ENCODE assay signal across 13 mouse cellular contexts in genomic region chr5:141000349-141000748, GRCm38 (mm10). TPM values are rescaled to one million over a fixed set of nuclear protein-coding genes. Genes with fewer than 3 reads are reported as not detected.
DNase-seq lines count a peak whose midpoint lies in the region; ATAC-seq and TF ChIP-seq lines count a peak whose summit lies in the region.
"Had no signal": no experiment of that assay in that cellular context is flagged by ENCODE, and none has a peak within 500 bp of the region (broad histone marks: within the 10 kb centered on the region; RNA-seq: fewer than 3 reads in every experiment).

Card11 (minus strand) TSS chr5:141000582.

- H3K4me1 ChIP-seq in megakaryocyte, embryonic 14.5 days, result peaks cover 10% of the 10 kb centered on the region
- H3K4me1 ChIP-seq in limb, embryonic 10.5 days, result peaks cover 12% of the 10 kb centered on the region
- no peaks in the 10 kb centered on the region for H3K4me1 ChIP-seq in stomach, postnatal 0 days (replicated peaks; ENCODE audit: control insufficient read depth, insufficient read depth)
- H3K4me1 ChIP-seq: forebrain, embryonic 15.5 days; limb, embryonic 13.5 days; stomach, embryonic 15.5 days had no signal

- WGBS in limb, embryonic 10.5 days, result 68% methylated on average over 10 of the region's 10 CpGs
- WGBS in stomach, postnatal 0 days, result 67% methylated on average over 10 of the region's 10 CpGs

- TF ChIP-seq EP300 in stomach, postnatal 0 days (optimal IDR thresholded peaks at IDR 0.05), result no peak

- DNase-seq in CD4-positive helper T cell, adult 2 months (ENCODE audit: low read depth, low spot score), result peak; percentile 81
- peak; percentile 68 for DNase-seq in splenic B cell, adult 2 months (ENCODE audit: low read depth, low spot score)
- no peak for DNase-seq in limb, embryonic 10.5 days (ENCODE audit: low spot score)
- no peak for DNase-seq in retina, embryonic 14.5 days (ENCODE audit: low spot score)
- no peak for DNase-seq in stomach, postnatal 0 days (ENCODE audit: low spot score)

- peaks cover 2% of the 10 kb centered on the region for H3K27me3 ChIP-seq in megakaryocyte, embryonic 14.5 days (replicated peaks)
- no peaks in the 10 kb centered on the region for H3K27me3 ChIP-seq in splenic B cell, adult 2 months (ENCODE audit: control insufficient read depth, insufficient read depth, low read length, poor library complexity, severe bottlenecking)
- no peaks in the 10 kb centered on the region for H3K27me3 ChIP-seq in limb, embryonic 10.5 days (ENCODE audit: low read depth, poor library complexity, severe bottlenecking)
- H3K27me3 ChIP-seq in stomach, postnatal 0 days (ENCODE audit: control insufficient read depth, insufficient read depth, low read length), result no peaks in the 10 kb centered on the region
- H3K27me3 ChIP-seq: forebrain, embryonic 15.5 days; limb, embryonic 13.5 days; stomach, embryonic 15.5 days had no signal

- peak; percentile 67 for ATAC-seq in activated CD4-positive, CD25-positive, alpha-beta regulatory T cell, adult 4 months
- no peak for ATAC-seq in stomach, postnatal 0 days (ENCODE audit: low FRiP score, low TSS enrichment)
- ATAC-seq: forebrain, embryonic 15.5 days had no signal

- H3K4me2 ChIP-seq in stomach, postnatal 0 days (replicated peaks; ENCODE audit: low read depth), result no peak within 1 kb of the TSS
- H3K4me2 ChIP-seq: forebrain, embryonic 15.5 days; hindbrain, embryonic 14.5 days; limb, embryonic 13.5 days; midbrain, embryonic 11.5 days; stomach, embryonic 15.5 days had no signal

- H3K36me3 ChIP-seq in megakaryocyte, embryonic 14.5 days (replicated peaks; ENCODE audit: low read length), result no peaks in the 10 kb centered on the region
- peaks cover 2% of the 10 kb centered on the region; the same call in 1 of the 2 replicates for H3K36me3 ChIP-seq in splenic B cell, adult 2 months (ENCODE audit: control insufficient read depth, insufficient read depth, low read length, poor library complexity, severe bottlenecking)
- no peaks in the 10 kb centered on the region for H3K36me3 ChIP-seq in limb, embryonic 10.5 days
- no peaks in the 10 kb centered on the region for H3K36me3 ChIP-seq in stomach, postnatal 0 days (ENCODE audit: control insufficient read depth, insufficient read depth, low read length)
- H3K36me3 ChIP-seq: forebrain, embryonic 15.5 days; limb, embryonic 13.5 days; stomach, embryonic 15.5 days had no signal

- no peak within 1 kb of the TSS for H3K27ac ChIP-seq in limb, embryonic 10.5 days
- no peak within 1 kb of the TSS for H3K27ac ChIP-seq in stomach, postnatal 0 days (replicated peaks)
- H3K27ac ChIP-seq: forebrain, embryonic 15.5 days; heart, adult 2 months; hindbrain, embryonic 14.5 days; limb, embryonic 13.5 days; stomach, embryonic 15.5 days had no signal

- peaks cover 7% of the 10 kb centered on the region; the same call in 1 of the 2 replicates for H3K9me3 ChIP-seq in megakaryocyte, embryonic 14.5 days
- H3K9me3 ChIP-seq in limb, embryonic 10.5 days (replicated peaks), result no peaks in the 10 kb centered on the region
- H3K9me3 ChIP-seq in stomach, postnatal 0 days (ENCODE audit: control insufficient read depth, low read length), result no peaks in the 10 kb centered on the region
- H3K9me3 ChIP-seq: forebrain, embryonic 15.5 days; limb, embryonic 13.5 days; stomach, embryonic 15.5 days had no signal

- TF ChIP-seq CTCF in stomach, postnatal 0 days (IDR thresholded peaks at IDR 0.05; ENCODE audit: low read depth), result no peak

- peak within 1 kb of the TSS; percentile 63 for H3K4me3 ChIP-seq in megakaryocyte, embryonic 14.5 days (replicated peaks)
- H3K4me3 ChIP-seq in limb, embryonic 10.5 days, result no peak within 1 kb of the TSS
- no peak within 1 kb of the TSS for H3K4me3 ChIP-seq in stomach, postnatal 0 days (ENCODE audit: low read depth, low read length)
- H3K4me3 ChIP-seq: forebrain, embryonic 15.5 days; heart, adult 2 months; limb, embryonic 13.5 days; stomach, embryonic 15.5 days had no signal

- no peak within 1 kb of the TSS for H3K9ac ChIP-seq in stomach, postnatal 0 days (ENCODE audit: low read length)
- H3K9ac ChIP-seq: forebrain, embryonic 15.5 days; hindbrain, embryonic 14.5 days; limb, embryonic 13.5 days; stomach, embryonic 15.5 days had no signal

RNA-seq across cellular contexts. Expression of gene Card11, which starts in this region (rescaled TPM):
- polyA plus RNA-seq in activated CD4-positive, CD25-positive, alpha-beta regulatory T cell, adult 4 months (2017; shearing (Covaris generic)), result 10 to 100 TPM; 35.9 to 55.7 TPM
- 1.8 TPM in 1 of 2 replicates, not detected in the other for polyA plus RNA-seq in megakaryocyte, embryonic 14.5 days (2012; ENCODE audit: insufficient read depth, low replicate concordance)
- polyA plus RNA-seq in limb, embryonic 10.5 days (2016; fragmentation: Nextera tagmentation; extraction: Ambion mirVana), result 0.49 TPM in 1 of 2 replicates, not detected in the other
- polyA plus RNA-seq in stomach, postnatal 0 days (2015; fragmentation: Nextera tagmentation; extraction: Ambion mirVana), result 0.13 and 0.18 TPM in 2 replicates
- polyA plus RNA-seq: midbrain, embryonic 11.5 days had no signal

Comparison
In these comparisons a context has a peak if more than half of its experiments do, and no peak if none do; other contexts are left out.
1. RNA of gene Card11 (polyA plus RNA-seq): 35.9 to 55.7 TPM in activated CD4-positive, CD25-positive, alpha-beta regulatory T cell, adult 4 months; 1.8 TPM in megakaryocyte, embryonic 14.5 days, 0.49 TPM in limb, embryonic 10.5 days and 0.13 to 0.18 TPM in stomach, postnatal 0 days; every median in the first group is over 10 times any median in the second.
2. DNase-seq: peak in CD4-positive helper T cell, adult 2 months (single experiment) and splenic B cell, adult 2 months (single experiment); none in limb, embryonic 10.5 days (single experiment), retina, embryonic 14.5 days (single experiment) and stomach, postnatal 0 days (single experiment).